Mouse (Mus musculus) heart, adult 9 months (tissue): ENCODE results near the gene Pdss2.

Experiments
- DNase-seq, 2 experiments: peaks; one replicate each; pipeline ENCODE4 v3.0.0; 2022; ENCODE audit warnings: low spot score in 2 of 2

Pdss2 gene

DNA sequence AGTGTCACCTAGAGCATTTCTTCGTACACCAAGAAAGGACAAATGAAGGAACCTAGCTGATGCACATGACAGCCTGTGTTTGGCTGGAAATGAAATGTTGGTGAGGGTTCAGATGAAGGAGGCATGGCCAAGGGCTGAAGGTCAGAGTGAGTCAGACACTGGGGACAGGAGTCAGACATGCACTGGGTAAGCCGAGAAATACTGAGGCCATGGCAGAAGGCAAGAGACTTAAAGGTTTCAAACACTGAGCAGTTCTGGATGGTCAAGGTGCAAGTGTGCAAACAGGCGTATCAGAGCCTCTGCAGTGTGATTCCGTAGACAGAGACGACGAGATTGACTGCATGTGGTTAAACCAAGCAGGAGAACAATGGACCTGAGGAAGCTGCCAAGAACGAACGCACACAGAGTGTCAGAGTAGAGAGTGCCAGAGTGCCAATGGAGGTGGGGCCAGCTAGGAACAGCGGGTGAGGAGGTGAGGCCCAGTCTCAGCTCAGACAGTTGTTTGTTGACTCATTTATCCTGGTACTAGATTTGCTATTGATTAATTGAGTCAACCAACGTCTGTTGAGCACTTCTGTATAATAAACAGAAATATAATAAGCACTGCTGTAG, 89.6 kb downstream of the Pdss2 start:
- peak; percentile 14 to 39 for DNase-seq

DNA sequence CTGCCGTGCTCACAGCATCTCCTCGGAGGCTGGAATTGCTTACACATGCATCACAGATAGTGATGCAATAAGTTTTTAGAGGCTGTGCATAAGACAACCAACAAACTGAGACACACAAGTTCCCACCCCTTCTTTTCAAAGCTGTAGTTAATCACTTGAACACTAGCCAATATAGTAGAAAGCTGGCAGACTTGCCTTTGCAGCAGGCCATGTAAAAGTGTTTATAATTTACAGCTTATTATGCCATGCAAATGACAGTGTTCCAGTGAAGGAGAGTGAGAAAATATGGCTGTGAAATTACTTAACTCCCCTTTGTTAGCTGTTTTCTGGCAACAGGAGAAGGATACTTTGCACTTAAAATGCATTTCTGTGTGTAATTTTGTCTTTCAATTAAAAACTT, 90.9 kb downstream of the Pdss2 start:
- no peak for DNase-seq

DNA sequence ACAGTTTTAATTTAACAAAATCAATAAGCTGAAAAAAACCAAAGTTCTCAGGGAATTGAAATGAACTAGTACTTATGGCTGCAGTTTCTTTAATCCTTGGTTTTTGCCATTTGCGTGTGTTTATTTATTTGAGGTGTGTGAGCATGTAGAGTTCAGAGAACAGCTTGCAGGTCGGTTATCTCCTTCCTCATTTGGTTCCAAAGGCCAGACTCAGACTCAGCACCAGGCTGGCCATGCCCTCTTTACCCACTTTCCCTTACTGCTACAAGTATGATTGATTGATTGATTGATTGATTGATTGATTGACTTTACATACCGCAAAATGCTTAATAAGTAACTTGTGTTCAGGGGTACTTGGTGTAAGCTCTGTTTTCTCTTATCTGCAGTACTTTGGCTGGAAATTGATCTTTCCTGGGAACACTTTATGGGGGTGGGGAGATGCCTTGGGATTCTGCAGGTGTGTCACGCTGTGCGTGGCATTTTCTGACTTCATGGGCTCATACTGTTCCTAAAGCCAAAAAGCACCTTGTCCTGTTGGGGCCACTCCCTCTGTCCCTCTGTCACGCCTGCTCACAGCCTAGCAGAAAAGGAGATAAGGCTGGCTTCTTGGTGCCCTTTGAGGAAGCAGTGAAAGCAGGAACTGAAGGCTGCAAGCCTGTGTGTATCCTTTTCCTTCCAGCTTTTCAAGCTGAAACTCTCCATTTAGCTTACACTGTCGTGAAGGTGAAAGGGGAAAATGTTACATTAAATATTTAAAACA, 91.6 kb downstream of the Pdss2 start:
- no peak for DNase-seq

DNA sequence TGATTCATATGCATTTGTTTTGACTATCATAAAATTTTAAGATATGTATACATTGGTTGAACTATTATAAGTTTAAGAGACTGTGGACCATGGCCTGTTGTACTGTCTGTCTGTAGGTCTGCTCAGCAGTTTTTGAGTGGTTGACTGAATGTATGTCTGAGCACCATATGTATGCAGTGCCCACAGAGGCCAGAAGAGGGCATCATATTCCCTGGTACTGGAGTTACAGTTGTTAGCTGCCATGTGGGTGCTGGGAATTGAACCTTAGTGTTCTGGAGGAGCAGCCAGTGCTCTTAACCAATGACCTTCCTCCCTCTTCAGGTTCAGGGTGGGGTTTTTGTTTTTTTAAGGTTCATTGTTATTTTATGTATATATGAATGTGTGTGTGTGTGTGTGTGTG, 93.9 kb downstream of the Pdss2 start:
- DNase-seq, result no peak

DNA sequence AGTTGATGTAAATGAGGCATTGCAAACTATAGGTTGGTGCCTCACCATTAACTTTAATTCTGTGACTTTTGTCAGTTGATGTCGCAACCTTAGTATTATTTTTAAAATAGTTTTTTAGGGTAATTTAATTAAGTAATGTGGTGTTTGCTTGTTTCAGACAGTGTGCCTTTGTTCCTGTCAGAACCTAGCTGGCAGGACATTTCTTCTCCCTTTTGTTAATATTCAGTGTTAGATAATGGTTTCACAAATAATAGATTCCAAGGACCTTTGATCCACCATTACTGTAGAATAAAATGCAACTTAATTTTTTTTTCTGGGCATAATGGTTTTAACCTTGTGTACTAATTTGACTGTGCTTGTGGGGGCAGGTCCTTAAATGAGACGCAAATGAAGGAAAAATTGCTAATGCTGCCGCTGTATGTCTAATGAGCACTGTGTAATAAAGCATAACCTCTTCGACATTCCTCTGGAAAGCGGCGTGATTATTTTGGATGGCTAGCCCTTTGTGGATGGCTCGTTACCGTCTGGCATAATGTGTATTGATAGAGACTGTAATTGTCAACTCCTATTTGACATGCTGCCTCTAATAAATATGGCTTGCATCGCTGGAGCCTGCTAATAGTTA, 96.2 kb downstream of the Pdss2 start:
- no peak for DNase-seq

DNA sequence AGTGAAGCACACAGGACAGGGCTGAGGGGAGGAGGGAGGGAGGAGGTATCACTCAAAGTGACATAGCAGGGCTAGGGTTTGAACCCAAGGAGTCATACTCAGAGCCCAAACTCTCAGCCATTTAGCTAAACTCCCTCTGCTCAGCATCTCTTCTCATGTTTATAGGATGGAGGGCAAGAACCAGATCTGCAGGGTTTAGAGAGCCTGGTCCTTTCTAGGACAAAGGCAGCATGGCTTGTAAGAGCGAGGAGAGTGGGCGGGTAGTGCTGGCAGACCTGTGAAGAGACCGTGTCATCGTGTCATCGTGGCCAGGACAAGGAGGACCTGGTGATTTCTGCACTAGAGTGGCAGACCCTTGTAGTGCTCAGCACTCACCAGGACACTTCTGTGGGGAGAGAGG, 99.7 kb downstream of the Pdss2 start:
- DNase-seq, result no peak

DNA sequence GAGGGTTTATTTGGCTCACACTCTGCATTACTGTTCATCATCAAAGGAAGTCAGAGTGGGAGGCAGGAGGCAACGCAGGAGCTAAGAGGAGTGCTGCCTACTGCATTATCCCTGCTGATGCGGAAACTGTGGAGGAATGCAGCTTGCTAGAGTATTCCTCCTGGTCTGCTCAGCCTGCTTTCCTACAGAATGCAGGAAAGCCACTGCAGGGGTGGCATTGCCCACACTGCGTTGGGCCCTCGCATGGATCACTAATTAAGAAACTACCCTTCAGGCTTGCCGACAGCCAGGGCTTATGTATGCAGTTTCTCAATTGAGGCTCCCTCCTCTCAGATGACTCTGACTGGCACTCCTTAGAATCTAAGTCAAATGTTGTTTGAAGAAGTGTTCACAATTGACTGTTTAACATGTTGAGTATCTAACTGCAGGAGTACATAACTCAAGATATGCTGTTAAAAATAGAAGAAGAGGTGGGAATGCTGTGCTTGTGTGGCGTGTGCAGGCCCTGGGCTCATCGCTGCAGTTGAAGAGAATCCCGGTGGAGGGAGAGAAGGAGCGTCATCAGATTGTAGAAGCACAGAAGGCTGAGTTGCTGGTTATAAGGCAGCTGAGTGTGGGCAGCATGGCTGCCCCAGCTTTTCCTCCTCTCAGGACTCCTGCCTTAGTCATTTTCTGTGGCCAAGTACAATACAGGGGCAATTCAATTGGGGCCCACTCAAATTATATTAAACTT, 101.3 kb downstream of the Pdss2 start:
- DNase-seq, result no peak

DNA sequence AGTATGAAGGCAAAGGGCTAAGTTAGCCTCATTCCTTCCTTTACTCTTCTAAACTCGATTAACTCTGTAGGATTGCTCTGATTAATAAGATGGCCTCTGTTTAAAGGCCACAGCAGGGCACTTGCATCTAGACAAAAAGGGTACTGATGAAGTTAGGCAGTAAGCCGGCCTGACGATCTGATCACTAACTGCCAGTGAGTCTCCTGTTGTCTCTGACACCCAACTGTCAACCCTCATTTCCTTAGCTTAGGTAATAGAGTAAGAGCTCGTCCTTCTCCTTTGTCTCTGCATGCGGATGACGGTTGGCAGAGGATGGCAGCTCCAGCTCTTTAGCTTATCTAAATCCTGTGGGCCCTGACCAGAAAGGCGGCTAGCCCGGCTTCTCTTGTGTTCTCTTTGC, 102.1 kb downstream of the Pdss2 start:
- no peak for DNase-seq

DNA sequence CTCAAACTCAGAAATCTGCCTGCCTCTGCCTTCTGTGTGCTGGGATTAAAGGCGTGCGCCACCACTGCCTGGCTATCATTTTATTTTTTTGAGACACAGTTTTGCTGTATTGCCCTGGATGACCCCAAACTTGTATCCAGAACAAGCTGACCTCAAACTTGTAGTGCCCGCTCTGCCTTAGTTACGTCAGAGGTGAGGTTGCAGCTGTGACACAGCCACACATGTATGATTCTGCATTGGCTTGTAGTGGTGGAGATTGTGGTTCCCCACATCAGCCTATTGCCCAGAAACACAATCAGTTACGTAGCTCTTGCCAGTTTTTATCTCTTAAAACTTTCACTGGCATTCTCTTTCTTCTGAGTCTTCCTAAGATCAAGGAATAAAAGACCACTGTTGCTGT, 108.5 kb downstream of the Pdss2 start:
- DNase-seq, result no peak

DNA sequence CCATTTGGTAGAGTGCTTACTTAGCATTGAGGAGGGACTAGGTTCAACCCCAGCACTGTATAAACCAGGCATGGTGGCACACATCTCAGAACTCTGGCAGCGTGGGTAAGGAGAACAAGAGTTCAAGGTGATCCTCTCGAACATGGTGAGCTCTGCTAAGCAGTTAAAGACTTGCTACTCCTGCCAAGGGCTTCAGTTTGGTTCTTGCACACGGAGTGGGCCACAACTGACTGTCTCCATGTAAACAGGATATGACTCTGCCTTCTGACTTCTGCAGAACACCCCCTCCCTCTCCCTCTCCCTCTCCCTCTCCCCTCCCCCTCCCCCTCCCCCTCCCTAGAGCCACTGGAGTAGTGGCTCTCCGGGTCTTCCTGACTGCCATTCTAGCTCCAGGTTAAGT, 109.4 kb downstream of the Pdss2 start:
- DNase-seq, result no peak

DNA sequence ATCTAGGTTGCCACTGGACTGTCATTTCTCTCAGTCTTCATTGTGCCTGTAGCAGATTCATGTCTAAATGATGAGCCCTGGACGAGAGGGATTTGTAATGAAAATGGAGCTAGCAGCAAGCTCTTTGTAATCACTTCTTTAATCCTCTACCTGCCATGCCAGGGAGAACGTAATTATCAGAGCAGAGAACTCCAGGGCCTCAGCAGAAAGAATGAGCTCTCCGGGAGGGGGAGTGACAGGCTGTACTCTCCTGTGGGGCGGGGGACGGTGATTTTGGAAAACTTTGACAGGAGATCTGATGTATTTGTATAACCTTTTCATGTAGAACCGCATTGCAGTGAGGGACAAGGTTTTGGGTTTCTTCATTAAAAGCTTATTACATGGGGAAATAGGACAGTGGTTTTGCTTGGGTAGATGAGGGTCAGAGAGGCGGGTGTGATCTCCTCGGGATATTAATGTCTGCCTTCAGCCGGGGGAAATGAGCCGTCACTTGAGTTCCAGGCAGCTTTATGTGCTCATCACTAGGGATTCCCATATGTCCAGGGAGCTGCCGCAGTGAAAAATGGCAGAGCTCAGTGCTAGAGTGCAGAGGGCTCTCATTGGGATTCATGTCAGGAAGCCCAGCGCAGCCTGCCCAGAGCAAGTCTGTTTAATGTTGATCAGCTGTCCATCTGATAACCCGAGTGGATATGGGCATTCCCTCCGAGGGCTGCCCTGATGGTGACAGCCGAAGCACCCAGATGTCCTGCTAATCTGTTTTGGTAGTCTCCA, 110.8 kb downstream of the Pdss2 start:
- DNase-seq, result no peak

DNA sequence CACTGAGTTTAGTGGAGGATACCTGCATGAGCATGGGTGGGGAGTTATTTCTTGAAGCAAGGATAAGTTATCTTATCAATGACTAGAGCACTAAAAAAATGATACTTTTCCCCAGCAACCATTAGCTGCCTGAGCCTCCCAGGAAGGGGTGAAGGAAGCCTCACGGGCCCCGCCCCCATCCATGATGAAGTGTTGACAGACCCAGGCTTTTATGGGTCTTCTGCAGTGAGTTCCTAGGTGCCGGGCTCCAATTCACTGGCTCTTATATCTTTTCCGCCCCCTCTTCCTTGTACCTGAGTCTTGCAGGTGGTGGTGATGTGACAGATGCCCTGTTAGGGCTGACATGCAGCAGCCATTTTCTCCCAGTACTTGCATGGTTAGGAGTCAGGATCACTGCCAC, 114.6 kb downstream of the Pdss2 start:
- DNase-seq, result no peak

DNA sequence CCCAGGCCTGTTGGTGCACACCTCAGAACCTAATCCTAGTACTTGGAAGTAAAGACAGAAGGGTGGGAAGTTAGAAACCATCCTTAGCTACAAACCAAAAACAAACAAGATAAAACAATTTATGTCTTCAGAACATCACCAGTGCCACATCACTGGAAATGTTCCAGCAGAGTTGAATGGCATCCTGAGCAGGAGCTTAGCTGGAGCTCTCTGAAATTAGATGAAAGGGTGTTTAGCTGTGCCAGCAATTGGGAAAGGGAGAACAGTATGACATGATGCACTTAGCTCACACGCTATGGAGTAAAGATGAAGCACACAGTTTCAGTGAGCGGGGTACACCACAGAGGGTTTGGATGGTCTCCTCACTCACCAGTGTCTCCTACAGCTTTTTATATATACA, 115.8 kb downstream of the Pdss2 start:
- no peak for DNase-seq

DNA sequence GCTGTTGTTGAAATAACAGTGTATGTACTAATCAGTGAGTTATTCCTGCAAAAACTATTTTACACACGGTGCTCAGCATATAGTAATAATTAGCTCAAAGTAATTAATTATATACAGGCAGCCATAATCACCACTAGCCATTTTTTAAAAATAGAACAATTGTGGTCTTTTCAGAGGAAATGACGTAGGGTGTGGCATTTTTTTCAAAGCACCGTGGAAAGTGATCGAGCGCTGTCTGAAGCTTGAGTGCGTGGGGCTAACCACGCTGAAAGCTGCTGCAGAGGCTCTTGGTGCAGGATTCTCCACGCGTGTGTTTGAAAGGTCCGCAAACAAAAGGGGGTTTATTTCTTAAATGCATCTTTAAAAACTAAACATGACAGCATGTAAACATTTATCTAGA, 118.5 kb downstream of the Pdss2 start:
- no peak for DNase-seq

DNA sequence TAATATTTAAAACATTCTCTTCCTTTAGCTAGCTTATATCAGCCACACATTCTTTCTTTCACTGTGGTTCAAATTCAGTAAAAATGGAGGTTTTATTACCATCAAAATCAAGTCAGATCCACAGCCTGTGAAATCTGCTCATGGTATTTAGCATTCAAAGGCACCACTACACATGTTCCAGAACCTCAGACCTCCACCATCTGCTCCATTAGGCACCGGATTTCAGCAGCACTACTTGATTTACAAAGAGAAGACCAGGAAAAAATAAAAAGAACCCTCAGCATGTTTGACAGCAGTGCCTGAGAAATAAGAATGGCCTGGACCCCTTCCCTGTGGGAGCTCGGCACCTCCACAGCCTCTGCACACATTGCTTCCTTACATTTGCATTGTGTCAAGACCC, 128.4 kb downstream of the Pdss2 start:
- DNase-seq, result no peak

DNA sequence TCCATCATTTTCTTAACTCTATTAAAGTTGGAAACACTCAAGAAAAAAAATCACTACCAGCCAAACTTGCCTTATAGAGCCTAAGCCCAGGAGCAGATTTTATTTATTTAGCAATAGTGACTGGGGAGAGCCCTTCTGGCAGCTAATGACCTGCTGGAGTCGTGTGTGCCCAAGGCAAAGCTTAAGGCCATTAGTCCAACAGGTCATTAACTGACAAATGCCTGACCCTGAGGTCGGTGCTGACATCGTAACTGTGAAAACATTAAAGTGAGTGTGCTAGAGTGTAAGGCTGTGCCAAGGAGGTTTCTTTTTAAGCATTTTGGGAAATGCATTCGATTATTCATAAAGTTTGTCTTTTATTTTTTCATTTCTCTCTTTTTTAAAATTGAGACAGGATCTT, 136.6 kb downstream of the Pdss2 start:
- no peak for DNase-seq

DNA sequence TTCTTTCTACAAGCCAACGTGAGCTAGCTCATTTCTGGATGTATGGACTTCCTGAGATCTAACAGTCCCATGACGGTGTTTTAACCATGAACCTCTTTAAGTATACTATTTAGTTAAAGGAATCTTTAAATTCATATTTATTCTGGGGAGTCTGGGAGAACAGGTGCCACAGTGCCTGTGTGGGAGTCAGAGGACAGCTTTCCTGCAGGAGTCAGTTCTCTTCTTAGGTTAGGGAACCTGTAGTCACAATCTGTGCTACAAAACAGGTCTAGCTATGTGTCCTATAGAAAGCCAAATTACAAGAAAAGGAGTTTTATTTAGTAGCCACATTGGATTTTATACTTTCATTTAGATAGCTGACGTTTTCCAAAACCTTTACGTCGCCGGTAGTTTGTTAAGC, 141.7 kb downstream of the Pdss2 start:
- DNase-seq, result no peak

DNA sequence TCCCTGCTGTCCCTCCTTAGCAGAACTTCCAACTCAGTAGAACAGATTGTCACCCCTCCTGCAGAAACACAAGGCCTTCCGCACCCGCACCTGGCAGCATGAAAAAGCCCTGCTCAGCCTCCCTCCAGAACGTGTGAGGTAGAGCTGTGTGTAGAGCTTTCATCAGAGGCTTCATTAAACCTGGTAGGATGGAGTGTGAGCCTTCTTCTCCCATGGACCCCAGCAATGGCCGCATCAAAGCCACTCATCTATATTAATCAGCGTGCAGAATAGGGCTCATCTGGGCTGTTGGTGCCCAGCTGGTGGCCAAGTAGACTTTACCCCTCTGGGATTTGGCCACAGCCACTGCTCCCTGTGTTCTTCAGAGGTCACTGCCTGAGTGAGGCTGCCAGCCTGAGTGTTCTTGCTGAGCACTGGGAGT, 142.2 kb downstream of the Pdss2 start:
- no peak for DNase-seq

DNA sequence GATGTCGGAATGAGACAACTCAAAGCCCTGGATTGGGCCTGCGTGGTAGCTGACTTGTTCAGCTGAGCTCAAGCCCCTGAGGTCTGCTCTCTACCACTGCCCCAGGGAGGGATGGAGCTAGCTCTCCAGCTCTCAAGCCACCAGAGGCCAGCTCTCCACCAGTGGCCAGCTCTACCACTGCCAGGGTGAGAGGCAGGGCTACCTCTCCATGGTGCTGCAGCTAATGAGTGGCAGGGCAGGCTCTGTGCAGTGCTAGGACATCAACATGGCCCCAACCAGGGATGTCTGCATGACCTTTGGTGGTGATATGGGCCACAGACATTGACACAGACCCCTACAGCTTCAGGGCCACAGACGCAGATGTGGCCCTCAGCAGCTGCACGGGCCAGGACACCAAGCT, 144.6 kb downstream of the Pdss2 start:
- DNase-seq, result no peak

DNA sequence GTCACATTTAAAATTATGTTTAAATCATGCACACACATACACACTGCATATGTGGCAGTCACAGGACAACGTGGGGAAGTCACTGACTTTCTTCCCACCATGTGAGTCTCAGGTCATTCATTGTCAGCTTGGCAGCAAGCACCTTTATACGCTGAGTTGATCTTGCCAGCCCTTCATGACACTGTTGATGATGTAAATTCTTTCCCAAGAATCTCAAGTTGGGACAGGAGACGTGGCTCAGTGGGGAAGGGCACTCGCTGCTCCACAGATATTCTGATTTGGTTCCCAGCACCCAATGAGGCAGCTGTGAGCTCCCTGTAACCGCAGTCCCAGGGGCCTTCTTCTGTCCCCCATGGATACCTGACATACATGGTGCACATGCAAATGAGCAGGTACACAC, 147.3 kb downstream of the Pdss2 start:
- no peak for DNase-seq

DNA sequence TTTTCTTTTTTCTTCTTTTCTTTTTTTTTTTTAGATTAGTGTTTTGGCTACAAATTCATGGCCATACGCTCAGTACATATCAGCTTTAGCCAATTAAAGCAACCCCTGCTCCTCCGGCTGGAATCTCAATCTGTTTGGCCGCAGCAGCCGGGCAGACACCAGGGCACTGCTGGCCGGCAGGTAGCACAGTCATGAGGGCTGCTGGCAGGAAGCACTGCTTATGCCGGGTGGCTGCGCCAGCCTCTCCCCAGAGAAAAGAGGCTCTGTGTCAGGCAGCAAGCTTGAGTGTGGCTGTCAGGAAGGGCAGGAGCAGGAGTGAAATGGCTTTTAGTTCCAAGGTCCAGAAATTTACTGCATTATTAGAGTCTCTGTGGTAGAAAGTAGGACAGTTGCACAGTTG, 151.0 kb downstream of the Pdss2 start:
- peak; percentile 63 to 67 for DNase-seq

DNA sequence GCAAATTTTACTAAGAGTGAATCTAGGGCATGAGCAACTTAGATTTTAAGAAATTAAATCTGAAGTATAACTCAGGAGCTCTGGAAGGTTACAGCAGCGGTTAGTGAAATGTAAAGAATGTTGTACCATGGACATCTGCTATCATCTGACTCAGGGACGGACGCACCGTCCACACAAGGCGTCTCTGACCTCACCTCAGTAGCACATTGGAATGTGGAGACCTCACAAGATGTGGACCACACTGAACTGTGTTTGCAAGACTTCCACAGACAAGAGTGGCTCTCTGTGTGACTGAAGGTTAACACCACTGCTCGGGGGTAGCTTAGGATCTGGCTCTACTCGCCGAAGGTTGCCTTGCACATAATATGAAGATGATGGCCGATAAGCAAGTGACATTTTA, 151.7 kb downstream of the Pdss2 start:
- no peak for DNase-seq
